Mouse (Mus musculus) kidney, postnatal 25 days (tissue): Measurements from ENCODE around the gene Ddx20.

ENCODE experiments used
- DNase-seq, 2 experiments: peaks; one replicate each; pipeline ENCODE4 v3.0.0; 2021; ENCODE audit warnings: mixed read lengths in 2 of 2

Ddx20 gene

DNA sequence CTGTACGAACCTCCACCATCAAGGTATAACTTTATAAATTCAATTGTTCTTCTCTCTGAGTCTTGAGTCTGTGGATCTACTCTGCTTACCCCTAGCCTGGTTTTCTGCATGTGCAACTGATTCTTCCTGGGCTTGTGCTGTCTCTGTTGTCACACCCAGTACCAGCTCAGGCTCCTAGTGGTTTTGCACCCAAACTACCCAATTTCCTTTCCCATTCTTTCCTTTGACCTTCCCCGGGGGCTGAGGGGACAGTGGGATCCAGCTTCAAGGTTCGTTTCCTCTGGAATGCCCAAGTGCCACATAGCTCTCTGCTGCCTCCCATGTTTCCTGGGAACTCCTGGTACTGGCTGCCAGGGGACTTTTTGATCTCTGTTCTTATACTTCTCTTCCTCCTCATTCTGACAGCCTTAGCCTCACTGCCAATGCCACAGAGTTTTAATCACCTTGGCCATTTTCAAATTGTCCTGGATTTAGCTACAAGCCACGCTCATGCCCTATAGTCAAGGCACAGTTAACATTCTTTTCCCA, 20.3 kb downstream of the Ddx20 start:
- no peak for DNase-seq

DNA sequence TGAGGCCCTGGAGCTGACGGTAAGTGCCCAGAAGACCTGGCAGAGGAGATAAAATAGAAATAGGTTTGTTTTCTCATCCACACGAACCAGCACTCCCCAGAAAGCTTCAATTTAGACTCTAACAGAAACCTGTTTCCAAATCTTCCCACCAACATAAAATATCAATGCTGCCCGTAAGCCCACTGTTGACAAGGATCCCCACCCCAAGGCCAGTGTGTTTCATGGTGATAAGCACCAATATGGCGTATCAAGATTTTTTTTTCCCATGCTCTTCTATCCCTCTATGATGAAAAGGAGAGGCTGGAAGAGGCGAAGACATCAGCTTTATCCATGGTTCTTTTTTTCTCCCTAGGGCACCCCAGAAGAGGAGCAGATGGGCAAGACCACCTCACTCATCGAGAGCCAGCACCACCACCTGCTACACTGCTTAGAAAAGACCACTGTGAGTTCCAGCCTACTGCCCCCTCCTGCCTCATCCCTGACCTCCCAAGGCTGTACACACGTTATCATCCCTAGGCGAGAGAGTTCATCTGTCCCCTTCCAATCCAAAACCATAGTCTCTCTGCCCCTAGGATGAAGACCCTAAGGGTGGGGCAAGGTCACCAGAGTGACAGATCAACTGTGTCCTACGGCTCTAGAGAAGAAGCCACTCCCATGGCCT, 22.1 kb downstream of the Ddx20 start:
- DNase-seq: no peak

- peak; percentile 20 to 46 for DNase-seq
These were observed 24.3 kb downstream of the Ddx20 start for GRCm38 (mm10) chr3:105663043-105663442.

DNA sequence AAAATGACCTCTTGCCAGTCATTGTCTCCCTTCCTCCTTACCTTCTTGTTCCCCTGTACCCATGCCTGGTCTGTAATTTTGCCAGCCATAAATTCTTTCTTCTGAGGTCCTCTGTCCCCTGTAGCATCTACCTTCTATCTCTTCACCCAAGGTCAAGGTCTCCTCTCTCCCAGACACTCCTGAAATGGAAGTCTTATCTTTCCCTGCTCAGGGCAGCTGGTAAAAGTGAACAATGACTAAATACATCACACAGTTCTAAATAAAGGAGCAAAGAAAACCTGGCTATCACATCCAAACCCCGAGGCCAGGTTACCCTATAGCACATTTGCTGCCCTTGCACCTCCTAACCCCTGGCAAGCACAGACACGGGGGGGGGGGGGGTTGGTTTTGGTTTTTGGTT, 26.8 kb downstream of the Ddx20 start:
- no peak for DNase-seq

DNA sequence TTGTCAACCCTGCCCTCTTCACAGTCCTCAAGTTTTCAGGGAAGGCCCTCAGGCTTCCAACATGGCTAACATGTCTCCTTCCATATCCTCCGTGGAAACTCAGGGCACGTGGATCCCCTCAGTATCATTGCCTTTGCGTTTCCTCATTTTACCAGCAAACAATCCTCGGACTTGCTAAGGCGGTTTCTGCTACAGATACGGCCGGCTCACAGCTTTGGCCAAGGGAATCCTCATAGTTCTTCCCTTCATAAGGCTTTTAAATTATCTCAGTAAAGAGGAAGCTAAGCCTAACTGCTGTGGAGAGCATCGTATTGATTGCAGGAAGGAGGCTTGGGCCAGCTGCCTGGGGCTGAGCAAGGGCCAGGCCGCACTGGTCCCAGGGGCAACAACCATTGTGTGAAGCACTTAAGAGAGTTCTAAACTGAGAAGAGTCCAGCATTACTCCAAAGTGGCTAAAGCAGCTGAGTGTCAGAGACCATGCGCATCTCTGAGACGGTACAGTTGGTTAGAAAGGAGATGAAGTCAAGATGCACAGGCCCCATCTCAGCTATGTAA, 32.3 kb downstream of the Ddx20 start:
- no peak for DNase-seq

- DNase-seq: no peak
These were observed 33.6 kb downstream of the Ddx20 start for GRCm38 (mm10) chr3:105653544-105654380.

DNA sequence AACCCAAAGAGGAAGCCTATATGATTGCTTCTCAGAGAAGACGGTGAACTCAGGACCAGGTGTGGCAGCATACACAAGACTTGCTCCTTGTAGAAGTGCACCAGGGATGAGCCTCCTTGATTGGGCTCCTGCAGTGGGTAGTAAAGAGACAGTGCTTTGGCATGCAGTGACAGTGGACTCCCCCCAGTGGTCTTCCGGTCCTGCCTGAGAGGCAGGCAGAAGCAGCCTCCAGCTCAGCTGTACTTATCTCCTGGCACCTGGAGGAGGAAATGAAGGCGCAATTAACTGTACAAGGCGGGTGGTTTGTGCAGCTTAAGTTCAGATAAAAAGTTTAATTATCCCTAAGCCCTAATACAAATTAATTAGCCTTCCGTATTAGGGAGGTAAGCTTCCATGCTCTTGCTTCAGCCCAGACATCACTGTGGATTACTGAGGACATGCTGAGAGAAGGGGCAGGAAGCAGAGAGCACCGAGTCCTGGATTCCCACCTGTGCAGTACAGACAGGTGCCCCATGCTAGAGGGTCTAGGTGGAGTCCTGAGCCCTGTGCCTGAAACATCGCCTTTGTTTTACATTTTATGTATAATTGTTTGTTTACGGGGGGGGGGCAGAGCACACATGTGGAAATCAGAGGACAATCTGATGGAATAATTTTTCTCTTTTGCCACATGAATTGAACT, 38.3 kb downstream of the Ddx20 start:
- DNase-seq: no peak

- DNase-seq: no peak
These were observed 43.8 kb downstream of the Ddx20 start for GRCm38 (mm10) chr3:105643566-105643965.

DNA sequence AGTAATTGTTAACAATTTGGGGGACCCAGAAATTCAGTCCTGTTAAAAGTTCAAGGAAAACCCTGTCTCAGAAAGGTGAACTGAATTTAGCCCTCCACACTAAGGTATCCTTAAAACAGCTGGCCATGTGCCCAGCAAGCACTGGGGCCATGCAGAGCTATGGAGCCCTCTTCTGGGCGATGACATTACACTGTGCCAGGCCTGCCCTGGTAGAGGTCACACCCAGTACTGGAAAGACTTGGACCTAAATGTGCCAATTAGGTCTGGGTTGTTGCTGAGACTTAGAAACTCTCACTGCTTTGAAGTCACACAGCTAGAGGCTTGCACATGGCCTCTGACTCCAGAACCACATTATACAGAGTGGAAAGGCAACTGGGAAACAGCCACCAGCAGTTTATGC, 45.2 kb downstream of the Ddx20 start:
- peak; percentile 51 to 60 for DNase-seq

DNA sequence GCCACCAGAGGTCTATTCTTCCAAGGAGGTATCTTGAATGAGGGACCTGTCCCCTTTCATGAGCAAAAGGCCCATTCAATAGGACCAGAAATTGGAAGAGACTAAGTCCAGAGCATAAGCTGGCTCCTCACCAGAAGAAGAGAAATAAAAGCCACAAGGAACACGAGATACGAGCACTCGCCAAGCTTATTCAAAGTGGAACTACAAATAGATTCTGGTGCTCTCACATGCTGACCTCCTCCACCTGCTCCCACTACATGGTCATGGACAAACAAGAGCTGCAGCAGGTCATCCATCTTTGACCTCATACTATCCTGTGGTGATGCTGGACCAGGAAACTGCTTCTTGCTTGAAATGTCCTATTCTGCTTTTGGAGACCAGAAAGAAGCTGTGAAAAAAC, 54.4 kb downstream of the Ddx20 start:
- DNase-seq: no peak

GRCm38 (mm10) chr3:105632296-105632695, 55.1 kb downstream of the Ddx20 start:
- DNase-seq: peak in 1 of 2 experiments; percentile 5
